Mouse (Mus musculus) neural tube, embryonic 14.5 days (tissue): ENCODE measurements at regions not wholly inside any gene's neighbourhood (a gene's known extent, or its start where the extent isn't known, plus 50 kb on each side); places are given as distances from the start of the nearest gene placed in this dataset.
A peak's percentile ranks its signal among the peaks of the same experiment; 100 is the strongest.

Source experiments
- ATAC-seq: fragments of 200-750 bp; cut with Nextera tagmentation; 2 replicates; pipeline ENCODE4 v1.8.0; 2017; ENCODE audit warnings: low read depth, mild to moderate bottlenecking, moderate TSS enrichment, moderate library complexity
- H3K27ac ChIP-seq: fragments of 300-500 bp; sonication (generic); 2 replicates; pipeline ENCODE4 v1.5.1; 2014; ENCODE audit warnings: low read depth, mild to moderate bottlenecking, control low read depth, low read length, moderate library complexity, mixed read lengths
- H3K27me3 ChIP-seq: fragments of 300-500 bp; sonication (generic); 2 replicates; pipeline ENCODE4 v1.6.1; 2014; ENCODE audit warnings: low read length; ENCODE audit not compliant: control insufficient read depth, insufficient read depth
- H3K36me3 ChIP-seq: fragments of 300-500 bp; sonication (generic); 2 replicates; pipeline ENCODE4 v1.6.1; 2014; ENCODE audit warnings: low read length, mixed read lengths; ENCODE audit not compliant: control insufficient read depth, insufficient read depth
- H3K4me1 ChIP-seq: fragments of 300-500 bp; sonication (generic); 2 replicates; pipeline ENCODE4 v1.6.1; 2014; ENCODE audit warnings: low read length; ENCODE audit not compliant: control insufficient read depth, insufficient read depth
- H3K4me2 ChIP-seq: fragments of 300-500 bp; sonication (generic); 2 replicates; pipeline ENCODE4 v1.6.1; 2014; ENCODE audit warnings: mild to moderate bottlenecking, low read depth, low read length, control low read depth
- H3K4me3 ChIP-seq: fragments of 300-500 bp; sonication (generic); 2 replicates; pipeline ENCODE4 v1.5.1; 2014; ENCODE audit warnings: low read depth, low read length, control low read depth, mixed read lengths
- H3K9ac ChIP-seq: fragments of 300-500 bp; sonication (generic); replicated peaks from 2 replicates; pipeline ENCODE4 v1.6.1; 2014; ENCODE audit warnings: low read depth, mild to moderate bottlenecking, control low read depth, low read length, mixed read lengths
- H3K9me3 ChIP-seq: fragments of 300-500 bp; sonication (generic); 2 replicates; pipeline ENCODE4 v1.6.1; 2016; ENCODE audit warnings: low read length; ENCODE audit not compliant: control insufficient read depth
- WGBS: fragments of 180-500 bp; shearing (Covaris S2); extraction: QIAGEN DNeasy Blood & Tissue Kit; methylation state at CpG from one replicate; pipeline ENCODE4 v1.1.7; 2014; 5-methylcytosine and 5-hydroxymethylcytosine counted together

DNA sequence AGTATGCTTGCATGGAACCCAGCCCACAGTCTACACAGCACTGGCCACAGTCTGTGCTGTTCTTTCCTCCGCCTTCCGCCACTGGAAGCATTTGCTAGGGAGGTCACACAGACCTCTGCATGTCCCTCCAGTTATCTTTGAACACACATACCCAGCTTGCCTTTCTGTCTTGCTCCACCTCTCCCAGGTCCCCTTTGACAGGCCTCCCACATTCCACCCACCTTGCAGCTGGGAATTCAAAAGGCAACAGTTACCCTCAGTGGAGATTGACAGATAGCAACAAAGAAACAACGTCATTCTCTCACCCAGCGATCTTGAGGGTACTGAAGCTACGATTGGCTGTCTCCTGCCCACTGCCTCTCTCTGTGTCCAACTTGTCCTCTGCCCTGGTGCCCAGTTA, 290.7 kb upstream of the Zmiz1 start:
- H3K27ac ChIP-seq, result no peak overlapping the region
- no peak for ATAC-seq
- H3K4me2 ChIP-seq, result no peak overlapping the region
- no peak overlapping the region for H3K4me3 ChIP-seq
- no peak overlapping the region for H3K9ac ChIP-seq
- H3K9me3 ChIP-seq, result no peaks in the 10 kb centered on the region
- WGBS, result 72% methylated on average over 5 of the region's 5 CpGs
- H3K4me1 ChIP-seq, result no peaks in the 10 kb centered on the region
- no peaks in the 10 kb centered on the region for H3K36me3 ChIP-seq
- no peaks in the 10 kb centered on the region for H3K27me3 ChIP-seq

DNA sequence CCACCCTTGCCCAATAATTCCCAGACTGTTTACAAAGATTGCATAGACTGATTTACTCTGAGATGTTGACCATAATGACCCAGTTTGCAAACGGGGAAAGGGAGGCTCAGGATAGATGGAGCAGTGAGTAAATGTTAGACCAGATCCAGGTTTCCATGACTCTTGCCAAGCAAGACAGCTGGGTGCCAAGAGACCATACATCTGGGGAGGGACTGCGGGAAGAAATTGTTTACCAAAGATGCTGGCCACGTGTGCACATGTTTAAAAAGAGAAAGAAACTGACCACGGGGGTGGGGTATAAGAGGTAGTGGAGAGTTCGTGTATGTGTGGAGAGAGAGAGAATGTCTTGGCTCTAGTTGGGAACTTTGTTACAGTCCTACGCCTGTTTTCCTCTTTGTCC, 285.7 kb upstream of the Zmiz1 start:
- H3K36me3 ChIP-seq, result no peaks in the 10 kb centered on the region
- no peak overlapping the region for H3K9ac ChIP-seq
- no peaks in the 10 kb centered on the region for H3K4me1 ChIP-seq
- H3K27me3 ChIP-seq, result no peaks in the 10 kb centered on the region
- no peak for ATAC-seq
- H3K27ac ChIP-seq, result no peak overlapping the region
- WGBS, result 75% methylated on average over 6 of the region's 6 CpGs
- no peak overlapping the region for H3K4me3 ChIP-seq
- H3K9me3 ChIP-seq, result no peaks in the 10 kb centered on the region
- H3K4me2 ChIP-seq, result no peak overlapping the region

DNA sequence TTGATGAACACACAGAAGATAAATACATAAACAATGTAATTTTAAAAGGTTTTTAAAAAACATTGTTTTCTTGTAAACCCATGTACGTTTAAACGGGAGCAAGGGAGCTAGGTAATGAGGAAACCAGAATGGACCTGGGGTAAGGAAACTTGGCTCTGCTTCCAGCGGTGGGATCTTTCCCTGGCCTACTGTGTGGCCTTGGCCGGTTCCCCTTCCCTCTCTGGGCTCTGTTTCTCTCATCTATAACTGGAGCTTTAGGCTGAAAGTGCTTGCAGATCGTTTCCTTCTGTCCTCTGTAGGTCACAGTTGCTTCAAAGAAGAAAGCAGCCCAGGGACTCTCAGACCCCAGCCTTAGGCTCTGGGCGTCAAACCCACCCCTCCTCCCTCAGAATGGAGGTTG, 285.1 kb upstream of the Zmiz1 start:
- no peak overlapping the region for H3K4me2 ChIP-seq
- 78% methylated on average over 6 of the region's 6 CpGs for WGBS
- H3K27ac ChIP-seq, result no peak overlapping the region

DNA sequence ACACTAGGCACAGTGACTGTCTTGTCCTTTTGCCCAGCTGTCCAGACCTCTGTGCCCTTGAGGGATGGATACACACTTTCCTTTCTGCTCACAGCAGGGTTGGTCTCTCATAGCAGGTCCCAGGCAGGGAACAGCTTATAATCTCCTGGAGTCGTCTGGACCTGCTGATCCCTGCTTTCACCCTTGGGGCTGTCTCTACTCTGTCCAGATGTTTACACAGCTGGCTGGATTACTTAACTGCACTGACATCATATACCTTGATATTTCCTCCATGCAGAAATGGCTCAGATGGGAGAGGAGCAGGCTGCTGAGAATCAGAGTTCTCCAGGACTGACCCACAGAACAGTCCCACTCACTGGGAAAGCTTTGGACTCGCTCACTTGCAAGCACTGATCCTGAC, 284.6 kb upstream of the Zmiz1 start:
- 57% methylated on average over 2 of the region's 2 CpGs for WGBS

More for the DNA sequence above, 285.1 kb upstream of the Zmiz1 start:
- no peak overlapping the region for H3K9ac ChIP-seq
- ATAC-seq, result no peak
- no peaks in the 10 kb centered on the region for H3K4me1 ChIP-seq
- no peaks in the 10 kb centered on the region for H3K36me3 ChIP-seq
- no peaks in the 10 kb centered on the region for H3K9me3 ChIP-seq
- no peak overlapping the region for H3K4me3 ChIP-seq
- H3K27me3 ChIP-seq, result no peaks in the 10 kb centered on the region

DNA sequence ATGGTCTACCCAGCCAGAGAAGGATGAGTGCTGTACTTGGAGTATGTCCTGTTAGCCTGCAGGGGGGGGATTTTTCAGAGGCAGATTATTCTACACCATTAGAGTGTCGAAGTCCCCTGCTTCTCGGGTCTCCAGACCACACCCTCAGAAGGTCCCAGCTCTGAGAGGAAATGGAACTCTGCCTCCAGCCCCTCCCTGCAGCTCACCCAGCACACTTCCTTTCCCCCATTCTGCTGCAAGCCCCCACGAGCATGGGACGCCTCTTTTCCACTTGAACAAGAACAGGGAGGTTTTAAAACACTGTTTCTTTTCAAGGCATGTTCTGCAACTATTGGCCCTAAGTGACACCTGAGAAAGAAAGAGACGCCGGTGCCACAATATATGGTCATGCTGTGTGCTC, 282.8 kb upstream of the Zmiz1 start:
- H3K4me1 ChIP-seq, result peaks cover 3% of the 10 kb centered on the region; the same call in 1 of the 2 replicates
- no peaks in the 10 kb centered on the region for H3K36me3 ChIP-seq
- no peaks in the 10 kb centered on the region for H3K27me3 ChIP-seq
- H3K27ac ChIP-seq, result no peak overlapping the region
- no peak overlapping the region for H3K9ac ChIP-seq
- 77% methylated on average over 6 of the region's 6 CpGs for WGBS
- H3K4me2 ChIP-seq, result no peak overlapping the region
- no peak overlapping the region for H3K4me3 ChIP-seq
- no peak for ATAC-seq
- no peaks in the 10 kb centered on the region for H3K9me3 ChIP-seq

More for the DNA sequence above, 284.6 kb upstream of the Zmiz1 start:
- H3K4me3 ChIP-seq, result no peak overlapping the region
- no peaks in the 10 kb centered on the region for H3K4me1 ChIP-seq
- H3K36me3 ChIP-seq, result no peaks in the 10 kb centered on the region
- no peak overlapping the region for H3K9ac ChIP-seq
- H3K9me3 ChIP-seq, result no peaks in the 10 kb centered on the region
- no peak overlapping the region for H3K27ac ChIP-seq
- no peak for ATAC-seq
- H3K4me2 ChIP-seq, result no peak overlapping the region
- H3K27me3 ChIP-seq, result no peaks in the 10 kb centered on the region

DNA sequence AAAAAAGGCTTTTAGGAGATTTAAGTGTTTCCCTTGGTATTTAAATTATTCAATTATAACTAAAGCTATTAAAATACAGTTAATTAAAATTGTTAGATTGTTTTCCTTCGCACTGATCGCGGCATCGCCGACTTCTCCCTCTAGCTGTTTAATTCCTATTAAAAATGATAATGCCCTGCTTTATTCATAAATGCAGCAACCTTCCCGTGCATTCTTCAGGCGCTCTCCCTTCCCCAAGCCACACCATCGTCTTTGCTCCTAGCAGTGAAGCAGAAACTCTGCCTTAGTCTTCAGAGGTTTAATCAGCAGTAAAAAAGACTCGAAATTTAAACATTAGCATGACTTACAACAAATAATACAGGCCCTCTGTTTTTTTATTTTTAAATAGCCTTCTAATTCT, 278.9 kb upstream of the Zmiz1 start:
- no peak overlapping the region for H3K4me2 ChIP-seq
- no peaks in the 10 kb centered on the region for H3K9me3 ChIP-seq
- no peak overlapping the region for H3K9ac ChIP-seq
- H3K27me3 ChIP-seq, result no peaks in the 10 kb centered on the region
- no peak for ATAC-seq
- 43% methylated on average over 9 of the region's 9 CpGs for WGBS
- H3K27ac ChIP-seq, result no peak overlapping the region
- H3K4me3 ChIP-seq, result no peak overlapping the region
- H3K36me3 ChIP-seq, result no peaks in the 10 kb centered on the region
- H3K4me1 ChIP-seq, result peaks cover 3% of the 10 kb centered on the region

DNA sequence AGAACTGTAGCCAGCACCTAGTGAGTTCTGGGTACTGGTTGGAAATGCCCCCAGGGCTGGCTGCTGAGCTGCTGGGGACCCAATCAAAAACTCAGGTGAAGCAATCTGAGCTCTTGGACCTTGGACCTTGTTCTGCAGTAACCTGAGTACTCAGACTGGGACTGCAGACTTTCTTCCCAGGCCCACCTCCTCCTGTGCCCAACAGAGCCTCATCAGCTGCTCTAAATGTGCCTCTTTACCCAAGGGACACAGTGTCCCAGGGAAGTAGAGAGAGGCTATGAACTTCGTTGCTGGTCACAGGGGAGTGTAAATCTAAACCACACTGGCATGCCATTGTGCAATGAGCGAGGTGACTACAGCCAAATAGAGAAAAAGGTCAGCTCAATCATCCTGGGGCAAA, 277.6 kb upstream of the Zmiz1 start:
- Histone ChIP-seq H3K27ac (no peak overlapping the region), H3K4me1 (peaks cover 14% of the 10 kb centered on the region), H3K9me3 (no peaks in the 10 kb centered on the region), H3K4me2 (no peak overlapping the region), H3K27me3 (no peaks in the 10 kb centered on the region), H3K9ac (no peak overlapping the region), H3K36me3 (no peaks in the 10 kb centered on the region), H3K4me3 (no peak overlapping the region)
- ATAC-seq, result no peak
- 32% methylated on average over 2 of the region's 2 CpGs for WGBS

DNA sequence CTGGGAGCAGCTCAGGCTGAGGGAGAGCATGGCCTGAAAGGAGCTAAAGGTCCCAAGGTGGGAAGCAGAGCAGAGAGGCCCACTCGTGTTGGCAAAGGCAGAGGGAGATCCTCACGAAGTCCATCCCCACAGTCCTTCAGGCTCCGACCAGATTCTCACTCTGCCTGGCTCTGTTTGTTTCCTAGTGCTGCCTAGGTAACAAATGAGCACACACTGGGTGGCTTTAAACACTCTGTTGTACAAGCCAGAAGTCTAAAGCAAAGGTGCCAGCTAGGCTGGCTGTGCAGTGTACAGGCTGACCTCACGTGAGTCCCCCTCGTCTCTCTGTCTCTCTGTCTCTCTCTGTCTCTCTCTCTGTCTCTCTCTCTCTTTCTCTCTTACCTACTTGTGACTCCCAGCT, 274.9 kb upstream of the Zmiz1 start:
- H3K4me3 ChIP-seq, result no peak overlapping the region
- H3K4me1 ChIP-seq, result peaks cover 15% of the 10 kb centered on the region
- H3K27me3 ChIP-seq, result no peaks in the 10 kb centered on the region
- no peak overlapping the region for H3K4me2 ChIP-seq
- no peak for ATAC-seq
- no peaks in the 10 kb centered on the region for H3K36me3 ChIP-seq
- 53% methylated on average over 5 of the region's 5 CpGs for WGBS
- no peak overlapping the region for H3K27ac ChIP-seq
- no peaks in the 10 kb centered on the region for H3K9me3 ChIP-seq
- H3K9ac ChIP-seq, result no peak overlapping the region

DNA sequence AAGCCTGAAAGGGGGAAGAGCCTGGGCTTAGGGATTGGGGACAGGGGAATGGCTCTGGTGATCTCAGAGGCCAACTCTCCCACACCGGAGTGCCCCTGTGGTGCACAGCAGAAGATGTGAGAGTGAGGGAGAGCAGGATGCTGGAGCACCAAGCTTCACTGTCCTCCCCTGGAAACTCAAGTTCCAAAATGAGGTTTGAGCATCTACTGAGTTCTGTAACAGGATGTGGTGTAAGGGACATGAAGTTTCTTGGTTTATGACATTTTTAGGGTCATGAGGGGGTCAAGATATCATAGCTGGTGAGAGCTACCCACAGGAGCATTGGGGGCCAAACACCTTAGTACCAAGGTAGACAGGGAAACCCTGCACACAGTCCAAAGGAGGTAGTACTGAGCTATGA, 274.1 kb upstream of the Zmiz1 start:
- no peaks in the 10 kb centered on the region for H3K36me3 ChIP-seq
- 72% methylated on average over 1 of the region's 1 CpGs for WGBS
- H3K27me3 ChIP-seq, result no peaks in the 10 kb centered on the region
- H3K4me3 ChIP-seq, result no peak overlapping the region
- no peak for ATAC-seq
- no peak overlapping the region for H3K27ac ChIP-seq
- H3K9ac ChIP-seq, result no peak overlapping the region
- peaks cover 14% of the 10 kb centered on the region for H3K4me1 ChIP-seq
- H3K9me3 ChIP-seq, result no peaks in the 10 kb centered on the region
- H3K4me2 ChIP-seq, result no peak overlapping the region

DNA sequence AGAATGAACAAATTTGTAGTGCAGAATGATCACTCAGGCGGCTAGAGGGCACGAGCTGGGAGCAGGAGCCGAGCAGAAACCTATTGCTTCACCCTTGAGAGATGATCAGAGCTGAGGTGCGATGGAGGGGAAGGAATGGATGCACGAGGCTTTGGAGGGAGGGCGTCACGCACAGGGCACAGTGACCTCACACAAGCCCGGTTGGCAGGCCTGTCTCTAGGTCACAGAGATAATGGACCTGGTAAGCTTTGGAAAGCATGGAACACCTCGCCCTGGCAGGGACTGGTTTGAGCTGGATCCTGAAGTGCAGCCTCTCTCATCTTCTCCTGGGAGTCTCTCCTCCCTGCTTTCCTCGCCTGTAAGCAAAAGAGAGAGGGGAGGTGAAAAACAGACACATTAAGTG, 273.4 kb upstream of the Zmiz1 start:
- peak; percentile 42 for ATAC-seq
- H3K4me1 ChIP-seq, result peaks cover 13% of the 10 kb centered on the region

More for the DNA sequence above, 273.4 kb upstream of the Zmiz1 start:
- Histone ChIP-seq H3K9ac (0 out of 2 replicates have a peak overlapping the region, but pooled peaks have one; percentile 8), H3K4me3 (no peak overlapping the region), H3K27ac (peak overlapping the region; percentile 60), H3K9me3 (no peaks in the 10 kb centered on the region), H3K36me3 (no peaks in the 10 kb centered on the region), H3K4me2 (no peak overlapping the region), H3K27me3 (no peaks in the 10 kb centered on the region)
- WGBS, result 33% methylated on average over 10 of the region's 10 CpGs
